Mouse (Mus musculus) G1E (cell line): ENCODE results near the gene Trib3.

Experiments
- CTCF ChIP-seq: IDR thresholded peaks from 2 replicates; pipeline ENCODE4 v1.5.1; 2012; ENCODE audit warnings: low read depth, low read length, inconsistent platforms, mixed read lengths
- GATA1 ChIP-seq: IDR thresholded peaks from 2 replicates; pipeline ENCODE4 v1.6.1; 2012; ENCODE audit warnings: borderline replicate concordance, low read length, inconsistent platforms, mixed read lengths
- TAL1 ChIP-seq: conservative IDR thresholded peaks from 2 replicates; pipeline ENCODE4 v1.6.1; 2012; ENCODE audit warnings: low read depth, low read length, inconsistent platforms, mixed read lengths

GRCm38 (mm10) chr2:152349205-152349604 lies 5.4 kb upstream of the Trib3 start:
- TF ChIP-seq CTCF, result no peak
- no peak for TF ChIP-seq TAL1
- TF ChIP-seq GATA1, result no peak
